Mouse (Mus musculus) lung, postnatal 0 days (tissue): Measurements from ENCODE around the gene Sipa1l1.
A peak's percentile ranks its signal among the peaks of the same experiment; 100 is the strongest.

ENCODE experiments used
- CTCF ChIP-seq: IDR thresholded peaks from 2 replicates; pipeline ENCODE4 v1.5.1; 2016; ENCODE audit warnings: antibody characterized with exemption, mild to moderate bottlenecking
- EP300 ChIP-seq: IDR thresholded peaks from 2 replicates; pipeline ENCODE4 v1.6.1; 2016; ENCODE audit warnings: antibody characterized with exemption, mild to moderate bottlenecking, control low read depth

- TF ChIP-seq EP300 (peak; percentile 85), CTCF (no peak; the same call in 1 of the 2 replicates)
Observed at GRCm38 (mm10) chr12:82225751-82226228, 56.7 kb downstream of the Sipa1l1 start.
